Mouse (Mus musculus) heart, embryonic 14.5 days (tissue): ENCODE measurements at regions not wholly inside any gene's neighbourhood (a gene's known extent, or its start where the extent isn't known, plus 50 kb on each side); places are given as distances from the start of the nearest gene placed in this dataset.

Experiments
- ATAC-seq: fragments of 200-750 bp; cut with Nextera tagmentation; 2 replicates; pipeline ENCODE4 v1.8.0; 2017; ENCODE audit warnings: low read depth, moderate TSS enrichment; ENCODE audit not compliant: insufficient number of reproducible peaks, insufficient read depth, low FRiP score
- H3K27ac ChIP-seq, 2 experiments: fragments of 200-500 bp in 1 of 2; fragments of 300-500 bp in 1 of 2; sonication (generic) in 1 of 2; replicated peaks in 1 of 2; 2 replicates each; pipeline ENCODE4 v1.5.1; 2012 to 2014; ENCODE audit warnings: low read depth in 2 of 2, low read length in 2 of 2, control low read depth in 1 of 2, mild to moderate bottlenecking in 1 of 2, mixed read lengths in 1 of 2; ENCODE audit not compliant: control insufficient read depth in 1 of 2, insufficient read depth in 1 of 2
- H3K27me3 ChIP-seq: fragments of 300-500 bp; sonication (generic); 2 replicates; pipeline ENCODE4 v1.6.1; 2014; ENCODE audit warnings: mild to moderate bottlenecking, low read length, control low read depth; ENCODE audit not compliant: control insufficient read depth, insufficient read depth
- H3K36me3 ChIP-seq: fragments of 300-500 bp; sonication (generic); 2 replicates; pipeline ENCODE4 v1.6.1; 2014; ENCODE audit warnings: mild to moderate bottlenecking, control low read depth, low read length, mixed read lengths; ENCODE audit not compliant: control insufficient read depth, insufficient read depth
- H3K4me1 ChIP-seq, 2 experiments: fragments of 200-500 bp in 1 of 2; fragments of 300-500 bp in 1 of 2; sonication (generic) in 1 of 2; 2 replicates each; pipeline ENCODE4 v1.6.1; 2012 to 2014; ENCODE audit warnings: low read length in 2 of 2, control low read depth in 1 of 2, mixed read lengths in 1 of 2; ENCODE audit not compliant: control insufficient read depth in 2 of 2, insufficient read depth in 2 of 2
- H3K4me2 ChIP-seq: fragments of 300-500 bp; sonication (generic); 2 replicates; pipeline ENCODE4 v1.6.1; 2014; ENCODE audit warnings: mild to moderate bottlenecking, low read length
- H3K4me3 ChIP-seq, 2 experiments: fragments of 200-500 bp in 1 of 2; fragments of 300-500 bp in 1 of 2; sonication (generic) in 1 of 2; 2 replicates each; pipeline ENCODE4 v1.5.1; 2012 to 2014; ENCODE audit warnings: low read length in 2 of 2, mild to moderate bottlenecking in 2 of 2, control low read depth in 1 of 2, low read depth in 1 of 2, moderate library complexity in 1 of 2; ENCODE audit not compliant: control insufficient read depth in 1 of 2, insufficient read depth in 1 of 2
- H3K9ac ChIP-seq: fragments of 300-500 bp; sonication (generic); 2 replicates; pipeline ENCODE4 v1.6.1; 2014; ENCODE audit warnings: mild to moderate bottlenecking, low read length
- H3K9me3 ChIP-seq: fragments of 300-500 bp; sonication (generic); 2 replicates; pipeline ENCODE4 v1.6.1; 2016; ENCODE audit warnings: low read length, control low read depth; ENCODE audit not compliant: control insufficient read depth
- WGBS: fragments of 180-500 bp; shearing (Covaris S2); extraction: QIAGEN DNeasy Blood & Tissue Kit; methylation state at CpG from one replicate; pipeline ENCODE4 v1.1.7; 2014; 5-methylcytosine and 5-hydroxymethylcytosine counted together

GRCm38 (mm10) chr15:62195440-62195839 is 1272.6 kb upstream of the A1bg start:
- Histone ChIP-seq H3K9me3 (no peaks in the 10 kb centered on the region), H3K4me1 (0 out of 4 replicates have a peak, but pooled peaks cover 0 to 2% of the 10 kb centered on the region in 2 experiments), H3K36me3 (no peaks in the 10 kb centered on the region), H3K27ac (no peak overlapping the region), H3K27me3 (no peaks in the 10 kb centered on the region), H3K4me2 (no peak overlapping the region), H3K9ac (no peak overlapping the region), H3K4me3 (no peak overlapping the region)
- WGBS, result 53% methylated on average over 5 of the region's 5 CpGs
- ATAC-seq, result no peak

- Histone ChIP-seq H3K4me1 (0 out of 4 replicates have a peak, but pooled peaks cover 0 to 2% of the 10 kb centered on the region in 2 experiments), H3K9me3 (no peaks in the 10 kb centered on the region), H3K36me3 (no peaks in the 10 kb centered on the region), H3K4me3 (no peak overlapping the region), H3K9ac (no peak overlapping the region), H3K27ac (no peak overlapping the region), H3K4me2 (no peak overlapping the region), H3K27me3 (no peaks in the 10 kb centered on the region)
- ATAC-seq, result no peak
- WGBS, result 89% methylated on average over 1 of the region's 1 CpGs
Observed at GRCm38 (mm10) chr15:62192706-62193105, 1269.9 kb upstream of the A1bg start.

- WGBS, result 91% methylated on average over 1 of the region's 1 CpGs
- no peak overlapping the region for H3K4me2 ChIP-seq
- 0 out of 4 replicates have a peak, but pooled peaks cover 0 to 2% of the 10 kb centered on the region in 2 experiments for H3K4me1 ChIP-seq
- no peak for ATAC-seq
- H3K4me3 ChIP-seq, result no peak overlapping the region
- no peak overlapping the region for H3K27ac ChIP-seq
- H3K27me3 ChIP-seq, result no peaks in the 10 kb centered on the region
- H3K9me3 ChIP-seq, result no peaks in the 10 kb centered on the region
- no peak overlapping the region for H3K9ac ChIP-seq
- no peaks in the 10 kb centered on the region for H3K36me3 ChIP-seq
Observed at GRCm38 (mm10) chr15:62191641-62192040, 1268.8 kb upstream of the A1bg start.

GRCm38 (mm10) chr15:62190977-62191614 is 1268.3 kb upstream of the A1bg start:
- no peak overlapping the region for H3K27ac ChIP-seq

GRCm38 (mm10) chr15:62190224-62190910 is 1267.6 kb upstream of the A1bg start:
- no peak overlapping the region for H3K4me2 ChIP-seq
- WGBS, result 85% methylated on average over 5 of the region's 5 CpGs

More at GRCm38 (mm10) chr15:62190977-62191614, 1268.3 kb upstream of the A1bg start:
- no peak overlapping the region for H3K4me2 ChIP-seq
- no peaks in the 10 kb centered on the region for H3K9me3 ChIP-seq
- 0 out of 4 replicates have a peak, but pooled peaks cover 0 to 2% of the 10 kb centered on the region in 2 experiments for H3K4me1 ChIP-seq
- no peak overlapping the region for H3K9ac ChIP-seq
- H3K27me3 ChIP-seq, result no peaks in the 10 kb centered on the region
- no peak for ATAC-seq
- 83% methylated on average over 5 of the region's 5 CpGs for WGBS
- no peak overlapping the region for H3K4me3 ChIP-seq
- H3K36me3 ChIP-seq, result no peaks in the 10 kb centered on the region

GRCm38 (mm10) chr15:62189565-62190181 is 1266.9 kb upstream of the A1bg start:
- no peak overlapping the region for H3K9ac ChIP-seq
- no peak overlapping the region for H3K27ac ChIP-seq
- H3K4me3 ChIP-seq, result no peak overlapping the region
- no peak overlapping the region for H3K4me2 ChIP-seq
- no peaks in the 10 kb centered on the region for H3K9me3 ChIP-seq
- no peaks in the 10 kb centered on the region for H3K27me3 ChIP-seq
- H3K4me1 ChIP-seq, result no peaks in the 10 kb centered on the region
- ATAC-seq, result no peak
- H3K36me3 ChIP-seq, result no peaks in the 10 kb centered on the region
- WGBS, result 81% methylated on average over 14 of the region's 14 CpGs

More at GRCm38 (mm10) chr15:62190224-62190910, 1267.6 kb upstream of the A1bg start:
- Histone ChIP-seq H3K4me1 (no peaks in the 10 kb centered on the region), H3K27ac (no peak overlapping the region), H3K27me3 (no peaks in the 10 kb centered on the region), H3K4me3 (no peak overlapping the region), H3K36me3 (no peaks in the 10 kb centered on the region), H3K9me3 (no peaks in the 10 kb centered on the region), H3K9ac (no peak overlapping the region)
- no peak for ATAC-seq

GRCm38 (mm10) chr15:62186548-62186947 is 1263.7 kb upstream of the A1bg start:
- no peak overlapping the region for H3K27ac ChIP-seq
- no peak overlapping the region for H3K4me2 ChIP-seq
- H3K27me3 ChIP-seq, result no peaks in the 10 kb centered on the region
- peaks cover 0 to under 1% of the 10 kb centered on the region in 2 experiments; a peak in 2 of 4 replicates for H3K4me1 ChIP-seq
- WGBS, result 95% methylated on average over 11 of the region's 11 CpGs
- no peaks in the 10 kb centered on the region for H3K36me3 ChIP-seq
- H3K9ac ChIP-seq, result no peak overlapping the region
- no peaks in the 10 kb centered on the region for H3K9me3 ChIP-seq
- no peak for ATAC-seq
- H3K4me3 ChIP-seq, result no peak overlapping the region
